Mouse (Mus musculus): ENCODE results near the gene Ndufc1. TPM values are rescaled to one million over a fixed set of nuclear protein-coding genes. Genes with fewer than 3 reads are reported as not detected.

Gene Ndufc1
- polyA plus RNA-seq, 2 experiments: 150 to 493 TPM

GRCm38 (mm10) chr3:51417966-51418365 lies 9.2 kb upstream of the Ndufc1 start:
- ATAC-seq (ENCODE audit: insufficient read depth) (no peak), DNase-seq (ENCODE audit: low read depth in 3 of 3, low spot score in 3 of 3) (no peak)
- Histone ChIP-seq H3K9ac (replicated peaks) (no peak overlapping the region; the same call in 1 of the 2 replicates), H3K27ac (no peak overlapping the region), H3K36me3 (replicated peaks; ENCODE audit: control insufficient read depth, insufficient read depth, low read depth) (no peaks in the 10 kb centered on the region; the same call in 1 of the 2 replicates), H3K4me3 (ENCODE audit: insufficient read depth in 1 of 2, low read depth in 2 of 2, low read length in 2 of 2) (peak overlapping the region in 1 of 2 experiments; percentile 86; a peak in 2 of 4 replicates), H3K9me3 (ENCODE audit: control insufficient read depth, low read length) (no peaks in the 10 kb centered on the region), H3K4me2 (ENCODE audit: low read depth) (peak overlapping the region; percentile 85), H3K4me1 (replicated peaks; ENCODE audit: control insufficient read depth in 2 of 2, insufficient read depth in 2 of 2, low read length in 1 of 2) (peaks cover 23 to 29% of the 10 kb centered on the region in 2 experiments), H3K27me3 (ENCODE audit: control insufficient read depth, insufficient read depth, low read length) (no peaks in the 10 kb centered on the region)
- WGBS (ENCODE audit: insufficient replicate concordance): 55% methylated on average over 2 of the region's 2 CpGs
- no peak for TF ChIP-seq EP300 (IDR thresholded peaks at IDR 0.05; ENCODE audit: low read depth)
- no peak for TF ChIP-seq CTCF (IDR thresholded peaks at IDR 0.05; ENCODE audit: low read depth)

- H3K4me3 ChIP-seq (ENCODE audit: insufficient read depth in 1 of 2, low read depth in 2 of 2, low read length in 2 of 2): peak overlapping the region; percentile 86 to 98; a peak in 3 of 4 replicates
Measured at GRCm38 (mm10) chr3:51417485-51417884, 8.7 kb upstream of the Ndufc1 start.

GRCm38 (mm10) chr3:51417135-51417458 lies 8.3 kb upstream of the Ndufc1 start:
- DNase-seq (ENCODE audit: low read depth in 3 of 3, low spot score in 3 of 3): no peak

More at GRCm38 (mm10) chr3:51417485-51417884, 8.7 kb upstream of the Ndufc1 start:
- no peaks in the 10 kb centered on the region for H3K27me3 ChIP-seq (ENCODE audit: control insufficient read depth, insufficient read depth, low read length)
- peak overlapping the region; percentile 98; the same call in 1 of the 2 replicates for H3K9ac ChIP-seq (replicated peaks)
- no peaks in the 10 kb centered on the region for H3K9me3 ChIP-seq (ENCODE audit: control insufficient read depth, low read length)
- DNase-seq (ENCODE audit: low read depth in 3 of 3, low spot score in 3 of 3): no peak
- WGBS (ENCODE audit: insufficient replicate concordance): 46% methylated on average over 2 of the region's 2 CpGs
- no peak for ATAC-seq (ENCODE audit: insufficient read depth)
- peak overlapping the region; percentile 85 for H3K27ac ChIP-seq
- H3K36me3 ChIP-seq (replicated peaks; ENCODE audit: control insufficient read depth, insufficient read depth, low read depth): no peaks in the 10 kb centered on the region; the same call in 1 of the 2 replicates
- H3K4me2 ChIP-seq (ENCODE audit: low read depth): peak overlapping the region; percentile 85
- no peak for TF ChIP-seq EP300 (IDR thresholded peaks at IDR 0.05; ENCODE audit: low read depth)
- no peak for TF ChIP-seq CTCF (IDR thresholded peaks at IDR 0.05; ENCODE audit: low read depth)
- peaks cover 24 to 29% of the 10 kb centered on the region in 2 experiments for H3K4me1 ChIP-seq (replicated peaks; ENCODE audit: control insufficient read depth in 2 of 2, insufficient read depth in 2 of 2, low read length in 1 of 2)

GRCm38 (mm10) chr3:51416364-51417134 lies 7.8 kb upstream of the Ndufc1 start:
- H3K9ac ChIP-seq (replicated peaks): peak overlapping the region; percentile 98
- no peaks in the 10 kb centered on the region for H3K9me3 ChIP-seq (ENCODE audit: control insufficient read depth, low read length)
- H3K4me3 ChIP-seq (ENCODE audit: insufficient read depth in 1 of 2, low read depth in 2 of 2, low read length in 2 of 2): peak overlapping the region; percentile 86 to 98
- peak in 1 of 3 experiments; percentile 37 for DNase-seq (ENCODE audit: low read depth in 3 of 3, low spot score in 3 of 3)
- ATAC-seq (ENCODE audit: insufficient read depth): peak; percentile 56
- H3K4me1 ChIP-seq (replicated peaks; ENCODE audit: control insufficient read depth in 2 of 2, insufficient read depth in 2 of 2, low read length in 1 of 2): peaks cover 24 to 26% of the 10 kb centered on the region in 2 experiments
- under 1% methylated on average over 59 of the region's 68 CpGs for WGBS (ENCODE audit: insufficient replicate concordance)
- no peak for TF ChIP-seq EP300 (IDR thresholded peaks at IDR 0.05; ENCODE audit: low read depth)
- no peak for TF ChIP-seq CTCF (IDR thresholded peaks at IDR 0.05; ENCODE audit: low read depth)
- peak overlapping the region; percentile 85 for H3K4me2 ChIP-seq (ENCODE audit: low read depth)
- H3K36me3 ChIP-seq (replicated peaks; ENCODE audit: control insufficient read depth, insufficient read depth, low read depth): no peaks in the 10 kb centered on the region; the same call in 1 of the 2 replicates
- H3K27me3 ChIP-seq (ENCODE audit: control insufficient read depth, insufficient read depth, low read length): no peaks in the 10 kb centered on the region
- H3K27ac ChIP-seq: peak overlapping the region; percentile 85

More at GRCm38 (mm10) chr3:51417135-51417458, 8.3 kb upstream of the Ndufc1 start:
- Histone ChIP-seq H3K9me3 (ENCODE audit: control insufficient read depth, low read length) (no peaks in the 10 kb centered on the region), H3K36me3 (replicated peaks; ENCODE audit: control insufficient read depth, insufficient read depth, low read depth) (no peaks in the 10 kb centered on the region; the same call in 1 of the 2 replicates), H3K27me3 (ENCODE audit: control insufficient read depth, insufficient read depth, low read length) (no peaks in the 10 kb centered on the region), H3K4me3 (ENCODE audit: insufficient read depth in 1 of 2, low read depth in 2 of 2, low read length in 2 of 2) (peak overlapping the region; percentile 86 to 98), H3K27ac (peak overlapping the region; percentile 85), H3K9ac (replicated peaks) (peak overlapping the region; percentile 98), H3K4me2 (ENCODE audit: low read depth) (peak overlapping the region; percentile 85), H3K4me1 (replicated peaks; ENCODE audit: control insufficient read depth in 2 of 2, insufficient read depth in 2 of 2, low read length in 1 of 2) (peaks cover 24 to 29% of the 10 kb centered on the region in 2 experiments)
- ATAC-seq (ENCODE audit: insufficient read depth): no peak
- TF ChIP-seq EP300 (IDR thresholded peaks at IDR 0.05; ENCODE audit: low read depth) (no peak), CTCF (IDR thresholded peaks at IDR 0.05; ENCODE audit: low read depth) (no peak)
- WGBS (ENCODE audit: insufficient replicate concordance): 7% methylated on average over 8 of the region's 8 CpGs

- peak overlapping the region; percentile 98 for H3K9ac ChIP-seq (replicated peaks)
- peaks cover 24% of the 10 kb centered on the region in 2 experiments for H3K4me1 ChIP-seq (replicated peaks; ENCODE audit: control insufficient read depth in 2 of 2, insufficient read depth in 2 of 2, low read length in 1 of 2)
- H3K4me3 ChIP-seq (ENCODE audit: insufficient read depth in 1 of 2, low read depth in 2 of 2, low read length in 2 of 2): peak overlapping the region; percentile 86 to 98
- H3K27me3 ChIP-seq (ENCODE audit: control insufficient read depth, insufficient read depth, low read length): no peaks in the 10 kb centered on the region
- TF ChIP-seq EP300 (IDR thresholded peaks at IDR 0.05; ENCODE audit: low read depth) (no peak), CTCF (IDR thresholded peaks at IDR 0.05; ENCODE audit: low read depth) (0 out of 2 replicates have a peak, but pooled peaks have one; percentile 12)
- WGBS (ENCODE audit: insufficient replicate concordance): under 1% methylated on average over 30 of the region's 30 CpGs
- DNase-seq (ENCODE audit: low read depth in 3 of 3, low spot score in 3 of 3): no peak
- H3K36me3 ChIP-seq (replicated peaks; ENCODE audit: control insufficient read depth, insufficient read depth, low read depth): no peaks in the 10 kb centered on the region; the same call in 1 of the 2 replicates
- peak; percentile 62 for ATAC-seq (ENCODE audit: insufficient read depth)
- H3K27ac ChIP-seq: peak overlapping the region; percentile 85
- H3K9me3 ChIP-seq (ENCODE audit: control insufficient read depth, low read length): no peaks in the 10 kb centered on the region
- peak overlapping the region; percentile 85 for H3K4me2 ChIP-seq (ENCODE audit: low read depth)
Measured at GRCm38 (mm10) chr3:51416073-51416363, 7.2 kb upstream of the Ndufc1 start.

Data from liver, embryonic 14.5 days (tissue).